Mouse (Mus musculus) kidney, adult 2 months (tissue): ENCODE data around the gene Fam208a.

Experiments used
- CTCF ChIP-seq: fragments of 200-500 bp; conservative IDR thresholded peaks from 2 replicates; pipeline ENCODE4 v1.5.1; 2011; ENCODE audit warnings: low read depth, mild to moderate bottlenecking, control low read depth, low read length, moderate library complexity, mixed read lengths; ENCODE audit not compliant: insufficient read depth, insufficient read length
- POLR2A ChIP-seq: fragments of 200-500 bp; IDR thresholded peaks from one replicate; pipeline ENCODE4 v1.6.1; 2011; ENCODE audit warnings: low read depth, low read length, control low read depth

DNA sequence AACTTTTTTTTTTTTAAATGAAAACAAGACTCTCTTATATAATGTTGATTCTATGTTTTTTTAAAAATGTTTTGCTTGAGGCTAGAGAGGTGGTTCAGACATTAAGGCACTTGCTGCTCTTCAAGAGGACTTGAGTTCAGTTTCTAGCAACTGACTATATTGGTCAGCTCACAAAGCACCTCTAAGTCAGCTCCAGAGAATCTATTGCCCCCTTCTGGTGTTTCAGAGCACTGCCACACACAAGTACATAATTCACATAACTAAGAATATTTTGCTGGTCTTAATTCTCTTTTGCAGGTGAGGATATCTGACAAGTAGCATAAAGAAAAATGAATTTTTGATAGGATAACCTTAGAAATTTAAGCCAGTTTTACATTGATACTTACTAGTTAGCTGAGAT lies 12.3 kb downstream of the Fam208a start:
- TF ChIP-seq CTCF = 0 out of 2 replicates have a peak, but pooled peaks have one; percentile 5
- TF ChIP-seq POLR2A = no peak
